Mouse (Mus musculus) CH12.LX (cell line): Measurements from ENCODE around the gene Lrp6. TPM values are rescaled to one million over a fixed set of nuclear protein-coding genes. Genes with fewer than 3 reads are reported as not detected.

Experiments used
- DNase-seq: peaks from one replicate; pipeline ENCODE4 v3.0.0-alpha.2; 2013; ENCODE audit errors: extremely low read depth
- H3K27ac ChIP-seq: 2 replicates; pipeline ENCODE4 v1.5.1; 2012; ENCODE audit warnings: low read depth, mild to moderate bottlenecking, control low read depth, moderate library complexity; ENCODE audit not compliant: insufficient read depth
- H3K27me3 ChIP-seq: replicated peaks from 2 replicates; pipeline ENCODE3; 2012; ENCODE audit warnings: inconsistent platforms
- H3K36me3 ChIP-seq, 2 experiments: replicated peaks in 1 of 2; 2 replicates each; pipeline versions ENCODE3 to v1.6.1; 2012; ENCODE audit warnings: inconsistent platforms in 1 of 2, low read length in 1 of 2, mild to moderate bottlenecking in 1 of 2, mixed read lengths in 1 of 2, moderate library complexity in 1 of 2; ENCODE audit not compliant: control insufficient read depth in 1 of 2, insufficient read depth in 1 of 2
- H3K4me1 ChIP-seq, 2 experiments: 2 replicates each; pipeline ENCODE4 v1.6.1; 2012; ENCODE audit warnings: inconsistent platforms in 1 of 2, moderate library complexity in 1 of 2; ENCODE audit not compliant: insufficient read depth in 2 of 2, control insufficient read depth in 1 of 2
- H3K4me2 ChIP-seq: 2 replicates; pipeline ENCODE4 v1.6.1; 2012; ENCODE audit warnings: low read depth, mild to moderate bottlenecking, control low read depth; ENCODE audit not compliant: poor library complexity, insufficient read depth, severe bottlenecking
- H3K4me3 ChIP-seq, 3 experiments: fragments of 150-350 bp in 1 of 3; sonication (generic) in 1 of 3; replicated peaks in 1 of 3; 2 replicates each; pipeline versions ENCODE3 to v1.5.1; 2011 to 2012; ENCODE audit warnings: low read depth in 2 of 3, low read length in 2 of 3, mild to moderate bottlenecking in 2 of 3, moderate library complexity in 2 of 3, control low read depth in 1 of 3, improper control_type of control experiment in 1 of 3, inconsistent platforms in 1 of 3, mixed read lengths in 1 of 3; ENCODE audit not compliant: poor library complexity in 1 of 3
- H3K79me2 ChIP-seq: replicated peaks from 2 replicates; pipeline ENCODE4 v1.6.1; 2012; ENCODE audit warnings: mild to moderate bottlenecking, moderate library complexity; ENCODE audit not compliant: control insufficient read depth, poor library complexity, insufficient read depth, severe bottlenecking; ENCODE audit errors: extremely low read depth
- H3K9ac ChIP-seq: 2 replicates; pipeline ENCODE4 v1.6.1; 2012; ENCODE audit warnings: low read depth, mild to moderate bottlenecking, control low read depth, moderate library complexity; ENCODE audit not compliant: insufficient read depth
- H3K9me3 ChIP-seq: replicated peaks from 2 replicates; pipeline ENCODE3; 2012; ENCODE audit warnings: low read length, inconsistent platforms, mixed read lengths
- BHLHE40 ChIP-seq: IDR thresholded peaks from 2 replicates; pipeline ENCODE4 v1.6.1; 2011; ENCODE audit warnings: mild to moderate bottlenecking, low read depth, low read length, improper control_type of control experiment
- CHD2 ChIP-seq: IDR thresholded peaks from 2 replicates; pipeline ENCODE4 v1.6.1; 2011; ENCODE audit warnings: low read length, improper control_type of control experiment
- CTCF ChIP-seq, 2 experiments: IDR thresholded peaks in 1 of 2; conservative IDR thresholded peaks in 1 of 2; 2 replicates each; pipeline ENCODE4 v1.5.1; 2011 to 2012; ENCODE audit warnings: low read depth in 2 of 2, low read length in 2 of 2, improper control_type of control experiment in 1 of 2, inconsistent platforms in 1 of 2, mild to moderate bottlenecking in 1 of 2, moderate library complexity in 1 of 2
- E2F4 ChIP-seq: IDR thresholded peaks from 2 replicates; pipeline ENCODE4 v1.6.1; 2011; ENCODE audit warnings: low read depth, low read length, improper control_type of control experiment; ENCODE audit not compliant: insufficient replicate concordance
- EP300 ChIP-seq: IDR thresholded peaks from 2 replicates; pipeline ENCODE4 v1.6.1; 2011; ENCODE audit warnings: low read length, improper control_type of control experiment
- ETS1 ChIP-seq: conservative IDR thresholded peaks from 2 replicates; pipeline ENCODE4 v1.6.1; 2012; ENCODE audit warnings: low read depth, mild to moderate bottlenecking, inconsistent platforms, low read length, improper control_type of control experiment, moderate library complexity
- GABPA ChIP-seq: IDR thresholded peaks from 2 replicates; pipeline ENCODE4 v1.6.1; 2012; ENCODE audit warnings: low read depth, low read length, improper control_type of control experiment, inconsistent platforms; ENCODE audit not compliant: insufficient replicate concordance
- HCFC1 ChIP-seq: IDR thresholded peaks from 2 replicates; pipeline ENCODE4 v1.6.1; 2012; ENCODE audit warnings: low read depth, mild to moderate bottlenecking, inconsistent platforms, low read length, improper control_type of control experiment
- IRF4 ChIP-seq: IDR thresholded peaks from 2 replicates; pipeline ENCODE4 v1.6.1; 2014; ENCODE audit warnings: low read depth, mild to moderate bottlenecking, inconsistent platforms, low read length, improper control_type of control experiment
- JUN ChIP-seq: IDR thresholded peaks from 2 replicates; pipeline ENCODE4 v1.6.1; 2011; ENCODE audit warnings: low read depth, mild to moderate bottlenecking, low read length, improper control_type of control experiment, moderate library complexity; ENCODE audit not compliant: insufficient read depth
- JUND ChIP-seq: conservative IDR thresholded peaks from 2 replicates; pipeline ENCODE4 v1.6.1; 2011; ENCODE audit warnings: low read depth, low read length, improper control_type of control experiment
- KAT2A ChIP-seq: IDR thresholded peaks from 2 replicates; pipeline ENCODE4 v1.6.1; 2012; ENCODE audit warnings: low read length, improper control_type of control experiment, inconsistent platforms; ENCODE audit not compliant: insufficient replicate concordance
- MAFK ChIP-seq: IDR thresholded peaks from 2 replicates; pipeline ENCODE4 v1.6.1; 2011; ENCODE audit warnings: low read length, improper control_type of control experiment; ENCODE audit not compliant: insufficient replicate concordance
- MAX ChIP-seq: IDR thresholded peaks from 2 replicates; pipeline ENCODE4 v1.6.1; 2011; ENCODE audit warnings: low read length, improper control_type of control experiment
- MEF2A ChIP-seq: IDR thresholded peaks from 2 replicates; pipeline ENCODE4 v1.6.1; 2014; ENCODE audit warnings: low read depth, mild to moderate bottlenecking, inconsistent platforms, low read length, improper control_type of control experiment, borderline replicate concordance
- MXI1 ChIP-seq: IDR thresholded peaks from 2 replicates; pipeline ENCODE4 v1.6.1; 2011; ENCODE audit warnings: mild to moderate bottlenecking, low read depth, low read length, improper control_type of control experiment
- MYC ChIP-seq: IDR thresholded peaks from 2 replicates; pipeline ENCODE4 v1.6.1; 2011; ENCODE audit warnings: low read depth, mild to moderate bottlenecking, improper control_type of control experiment, low read length
- PAX5 ChIP-seq: IDR thresholded peaks from 2 replicates; pipeline ENCODE4 v1.6.1; 2012; ENCODE audit warnings: low read length, inconsistent platforms, mixed read lengths
- POLR2A ChIP-seq: IDR thresholded peaks from 2 replicates; pipeline ENCODE4 v1.6.1; 2011; ENCODE audit warnings: low read depth, mild to moderate bottlenecking, improper control_type of control experiment, low read length
- POLR2AphosphoS2 ChIP-seq: IDR thresholded peaks from 2 replicates; pipeline ENCODE4 v1.6.1; 2011; ENCODE audit warnings: low read depth, low read length, improper control_type of control experiment
- RAD21 ChIP-seq: IDR thresholded peaks from 2 replicates; pipeline ENCODE4 v1.6.1; 2011; ENCODE audit warnings: low read depth, mild to moderate bottlenecking, low read length, improper control_type of control experiment, moderate library complexity
- RCOR1 ChIP-seq: conservative IDR thresholded peaks from 2 replicates; pipeline ENCODE4 v1.6.1; 2012; ENCODE audit warnings: low read depth, mild to moderate bottlenecking, inconsistent platforms, low read length, improper control_type of control experiment
- SIN3A ChIP-seq: IDR thresholded peaks from 2 replicates; pipeline ENCODE4 v1.6.1; 2012; ENCODE audit warnings: low read length, improper control_type of control experiment, inconsistent platforms
- SMC3 ChIP-seq: IDR thresholded peaks from 2 replicates; pipeline ENCODE4 v1.6.1; 2011; ENCODE audit warnings: low read depth, low read length, improper control_type of control experiment
- TBP ChIP-seq: conservative IDR thresholded peaks from 2 replicates; pipeline ENCODE4 v1.6.1; 2011; ENCODE audit warnings: low read depth, low read length, improper control_type of control experiment
- TCF12 ChIP-seq: IDR thresholded peaks from 2 replicates; pipeline ENCODE4 v1.6.1; 2014; ENCODE audit warnings: low read depth, mild to moderate bottlenecking, inconsistent platforms, low read length, improper control_type of control experiment
- UBTF ChIP-seq: IDR thresholded peaks from 2 replicates; pipeline ENCODE4 v1.6.1; 2012; ENCODE audit warnings: low read depth, mild to moderate bottlenecking, inconsistent platforms, low read length, improper control_type of control experiment, moderate library complexity
- USF2 ChIP-seq: conservative IDR thresholded peaks from 2 replicates; pipeline ENCODE4 v1.6.1; 2011; ENCODE audit warnings: low read depth, low read length, improper control_type of control experiment
- ZC3H11A ChIP-seq: IDR thresholded peaks from 2 replicates; pipeline ENCODE4 v1.6.1; 2012; ENCODE audit warnings: low read depth, mild to moderate bottlenecking, inconsistent platforms, low read length, improper control_type of control experiment
- ZKSCAN1 ChIP-seq: IDR thresholded peaks from 2 replicates; pipeline ENCODE4 v1.6.1; 2012; ENCODE audit warnings: low read depth, inconsistent platforms, low read length, improper control_type of control experiment, borderline replicate concordance
- ZMIZ1 ChIP-seq: IDR thresholded peaks from 2 replicates; pipeline ENCODE4 v1.6.1; 2012; ENCODE audit warnings: low read depth, mild to moderate bottlenecking, inconsistent platforms, low read length, improper control_type of control experiment
- ZNF384 ChIP-seq: IDR thresholded peaks from 2 replicates; pipeline ENCODE4 v1.6.1; 2012; ENCODE audit warnings: low read depth, low read length, improper control_type of control experiment, inconsistent platforms
- dilution Hi-C: fragments of 300-500 bp; cut with MboI; formaldehyde crosslinking; loops from 2 replicates; pipeline ENCODE4 v1.14.3; 2020; ENCODE audit warnings: low sequenced_read_pairs; ENCODE audit not compliant: extremely low pct_unique_long_range_greater_than_20kb, extremely low pct_ligation_motif_present
- in situ Hi-C: fragments of 300-500 bp; cut with MboI; formaldehyde crosslinking; loops from 3 replicates; pipeline ENCODE4 v1.14.3; 2019; ENCODE audit warnings: low sequenced_read_pairs, low pct_ligation_motif_present, low pct_unique_long_range_greater_than_20kb, mixed read lengths
- polyA plus RNA-seq: library from polyadenylated mRNA; unstranded; fragments of >175 nt; gene quantifications from 2 replicates; pipeline ENCODE4 v1.2.1, GENCODE M21; 2012; ENCODE audit warnings: low read depth; ENCODE audit not compliant: insufficient read length
- total RNA-seq, 2 experiments: library from RNA; depleted of rRNA; stranded (reverse); fragments of 300-350 nt in 1 of 2; fragments of >200 nt in 1 of 2; gene quantifications; 2 replicates each; pipeline ENCODE4 v1.2.3; 2012 to 2014

Gene Lrp6
- total and polyA plus RNA-seq, 3 experiments = 12.4 to 15.6 (median 13.3) TPM

DNA sequence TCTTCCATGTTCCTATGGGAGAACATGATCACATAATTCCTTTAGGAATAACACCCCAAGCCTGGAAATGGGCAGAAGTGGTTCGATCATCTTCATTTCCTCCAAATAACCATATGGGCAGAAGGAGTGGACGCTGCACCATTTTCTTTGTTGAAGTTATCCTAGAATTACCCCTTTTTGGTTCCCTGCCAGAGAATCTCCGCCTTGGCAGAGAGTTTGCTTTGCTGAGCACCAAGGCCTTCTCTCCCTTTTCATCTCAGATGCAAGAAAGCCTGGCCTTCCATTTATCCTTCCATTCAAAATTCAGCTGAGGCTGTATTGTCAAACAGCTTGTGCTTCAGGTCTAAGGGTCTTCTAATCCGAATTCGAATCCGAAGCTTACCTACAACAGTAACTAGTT is 144.8 kb downstream of the Lrp6 start:
- Histone ChIP-seq H3K9me3 (no peaks in the 10 kb centered on the region), H3K79me2 (no peaks in the 10 kb centered on the region), H3K36me3 (peaks cover 0 to 6% of the 10 kb centered on the region in 2 experiments), H3K9ac (no peak overlapping the region), H3K4me1 (peaks cover 11 to 19% of the 10 kb centered on the region in 2 experiments; a peak in 3 of 4 replicates), H3K27ac (no peak overlapping the region), H3K27me3 (no peaks in the 10 kb centered on the region), H3K4me2 (no peak overlapping the region), H3K4me3 (no peak overlapping the region)
- dilution Hi-C loops = no loop called here
- in situ Hi-C loops = no loop called here
- TF ChIP-seq E2F4 (no peak), IRF4 (no peak), EP300 (no peak), TBP (no peak), ZKSCAN1 (no peak), MEF2A (no peak), ZNF384 (no peak), MAFK (no peak), POLR2AphosphoS2 (no peak), BHLHE40 (no peak), ETS1 (no peak), MXI1 (no peak), SIN3A (no peak)
- no peak for DNase-seq

DNA sequence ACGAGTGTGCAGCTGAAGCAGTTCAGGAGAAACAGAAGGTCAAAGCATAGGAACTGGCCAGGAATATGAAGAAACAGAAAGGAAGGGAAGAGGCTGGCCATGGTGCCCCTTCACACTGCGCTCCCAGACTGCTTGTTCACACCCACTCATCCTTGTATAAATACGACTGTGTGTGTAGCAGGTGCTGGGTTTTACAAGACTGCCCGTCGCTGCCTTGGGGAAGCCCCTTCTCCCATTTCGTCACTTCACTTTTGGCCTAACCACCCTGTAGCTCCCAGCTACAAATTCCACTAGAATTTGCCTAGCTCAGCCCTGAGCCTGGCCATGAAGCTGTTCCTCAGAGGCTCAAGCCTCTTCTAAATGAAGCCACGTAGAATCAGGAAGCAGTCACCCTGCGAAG is 146.4 kb downstream of the Lrp6 start:
- Histone ChIP-seq H3K4me2 (peak overlapping the region; percentile 16), H3K79me2 (no peaks in the 10 kb centered on the region), H3K9me3 (no peaks in the 10 kb centered on the region), H3K9ac (no peak overlapping the region), H3K27me3 (no peaks in the 10 kb centered on the region), H3K36me3 (peaks cover 0 to 2% of the 10 kb centered on the region in 2 experiments), H3K4me1 (peaks cover 11 to 25% of the 10 kb centered on the region in 2 experiments; a peak in 3 of 4 replicates), H3K27ac (no peak overlapping the region), H3K4me3 (no peak overlapping the region)
- in situ Hi-C loops (no loop called here), dilution Hi-C loops (no loop called here)
- peak; percentile 68 for DNase-seq
- TF ChIP-seq SIN3A (no peak; the same call in 1 of the 2 replicates), RAD21 (no peak), JUND (no peak), KAT2A (no peak), GABPA (no peak), PAX5 (no peak), USF2 (no peak), BHLHE40 (peak; percentile 54), CTCF (conservative IDR thresholded peaks at IDR 0.05 in 1 of 2, IDR thresholded peaks at IDR 0.05 in 1 of 2; ENCODE audit: low read depth in 2 of 2, low read length in 2 of 2) (no peak), MAX (no peak), UBTF (no peak), EP300 (0 out of 2 replicates have a peak, but pooled peaks have one; percentile 34), MXI1 (no peak), CHD2 (no peak), HCFC1 (no peak), SMC3 (no peak), MEF2A (0 out of 2 replicates have a peak, but pooled peaks have one; percentile 21), ETS1 (0 out of 2 replicates have a peak, but pooled peaks have one; percentile 16), TCF12 (no peak), ZC3H11A (no peak), RCOR1 (no peak), MAFK (no peak), ZMIZ1 (no peak), JUN (no peak), IRF4 (peak; percentile 55; the same call in 1 of the 2 replicates), MYC (no peak), POLR2A (no peak)
